In the genomic region with DNA sequence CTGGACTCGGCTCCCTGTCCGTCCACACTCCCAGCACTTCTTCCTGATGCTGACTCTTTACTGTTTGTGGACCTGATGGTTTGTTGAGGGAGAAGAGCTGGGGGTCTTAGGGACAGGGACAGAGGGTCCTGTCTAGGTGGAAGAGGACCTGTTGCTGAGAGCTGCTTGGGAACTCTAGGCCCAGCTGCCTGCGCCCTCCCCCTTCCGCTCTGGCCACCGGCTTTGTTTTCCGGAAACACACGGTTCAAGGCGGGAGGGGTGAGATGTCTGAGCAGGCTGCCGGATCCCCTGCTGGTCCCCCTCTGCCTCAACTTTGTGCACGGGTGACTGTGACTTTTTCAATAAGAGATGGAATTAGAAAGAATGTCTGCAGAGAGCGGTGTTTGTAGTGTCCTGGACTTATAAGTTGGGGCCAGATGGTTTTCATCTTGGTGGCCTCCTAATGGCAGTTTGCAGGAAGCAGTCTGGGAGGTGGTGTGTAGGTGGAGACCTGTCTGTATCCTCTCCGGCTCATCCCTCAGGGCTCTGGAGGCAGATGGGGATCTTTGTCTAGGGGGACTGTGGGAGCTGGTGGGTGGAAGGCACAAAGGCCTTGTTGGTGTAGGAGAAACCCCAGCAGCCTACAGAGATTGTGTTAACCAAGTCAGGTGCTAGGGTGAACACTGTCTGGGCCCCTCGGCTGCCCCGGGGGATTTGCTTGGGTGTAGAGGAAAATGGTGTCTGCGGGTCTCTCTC, we compare ENCODE assay signal across 8 mouse cellular contexts. TPM values are rescaled to one million over a fixed set of nuclear protein-coding genes. Genes with fewer than 3 reads are reported as not detected.
DNase-seq lines count a peak whose midpoint lies in the region; ATAC-seq and TF ChIP-seq lines count a peak whose summit lies in the region.

No protein-coding gene starts in this region.

- H3K4me1 ChIP-seq in heart, embryonic 13.5 days = peaks cover 61% of the 10 kb centered on the region
- peaks cover 39% of the 10 kb centered on the region for H3K4me1 ChIP-seq in kidney, embryonic 14.5 days (ENCODE audit: control insufficient read depth, insufficient read depth, low read length)
- peaks cover 30% of the 10 kb centered on the region for H3K4me1 ChIP-seq in lung, embryonic 16.5 days (replicated peaks; ENCODE audit: control insufficient read depth, insufficient read depth, low read length)

- peak overlapping the region; percentile 89 for H3K27ac ChIP-seq in heart, embryonic 13.5 days (replicated peaks)
- H3K27ac ChIP-seq in kidney, embryonic 14.5 days (ENCODE audit: low read depth, low read length) = peak overlapping the region; percentile 81
- H3K27ac ChIP-seq in lung, embryonic 16.5 days (ENCODE audit: low read length) = peak overlapping the region; percentile 90

- H3K27me3 ChIP-seq in C2C12 (ENCODE audit: control insufficient read depth, insufficient read depth, insufficient read length) = no peaks in the 10 kb centered on the region
- no peaks in the 10 kb centered on the region for H3K27me3 ChIP-seq in heart, embryonic 13.5 days (replicated peaks)
- no peaks in the 10 kb centered on the region for H3K27me3 ChIP-seq in kidney, embryonic 14.5 days (ENCODE audit: control insufficient read depth, insufficient read depth, low read length)
- no peaks in the 10 kb centered on the region for H3K27me3 ChIP-seq in lung, embryonic 16.5 days (ENCODE audit: control insufficient read depth, insufficient read depth, low read depth, low read length)

- H3K4me2 ChIP-seq in heart, embryonic 13.5 days = peak overlapping the region; percentile 99
- H3K4me2 ChIP-seq in kidney, embryonic 14.5 days (replicated peaks; ENCODE audit: low read depth, low read length) = peak overlapping the region; percentile 73
- peak overlapping the region; percentile 97 for H3K4me2 ChIP-seq in lung, embryonic 16.5 days (ENCODE audit: low read depth, low read length)

- DNase-seq in R1 (ENCODE audit: low read depth, low spot score) = peak; percentile 68
- peak; percentile 66 for DNase-seq in embryo, embryonic 9.5 days (ENCODE audit: extremely low spot score)
- DNase-seq in right cerebral cortex, postnatal 4 days = no peak

- H3K9me3 ChIP-seq in heart, embryonic 13.5 days = no peaks in the 10 kb centered on the region
- H3K9me3 ChIP-seq in kidney, embryonic 14.5 days (ENCODE audit: control insufficient read depth, low read length) = no peaks in the 10 kb centered on the region
- no peaks in the 10 kb centered on the region for H3K9me3 ChIP-seq in lung, embryonic 16.5 days (ENCODE audit: control insufficient read depth, low read length)

- H3K79me2 ChIP-seq in C2C12 (ENCODE audit: control insufficient read depth, insufficient read depth) = peaks cover 61% of the 10 kb centered on the region

- ATAC-seq in heart, embryonic 13.5 days (ENCODE audit: extremely low read depth, insufficient number of reproducible peaks, low FRiP score, low TSS enrichment) = no peak
- ATAC-seq in kidney, embryonic 14.5 days (ENCODE audit: low FRiP score, low TSS enrichment) = no peak
- no peak for ATAC-seq in lung, embryonic 16.5 days (ENCODE audit: low read depth)
- ATAC-seq in neutrophil, adult 5-6 weeks (ENCODE audit: extremely low read depth, insufficient number of reproducible peaks, low FRiP score, poor library complexity, severe bottlenecking) = 0 out of 2 replicates have a peak, but pooled peaks have one; percentile 4

- H3ac ChIP-seq in C2C12 (ENCODE audit: control insufficient read depth, insufficient read length, low read depth) = peak overlapping the region; percentile 90

- 11% methylated on average over 15 of the region's 15 CpGs for WGBS in heart, embryonic 13.5 days
- WGBS in kidney, embryonic 14.5 days = 6% methylated on average over 15 of the region's 15 CpGs
- 7% methylated on average over 15 of the region's 15 CpGs for WGBS in lung, embryonic 16.5 days

- H3K36me3 ChIP-seq in C2C12 (ENCODE audit: control insufficient read depth, insufficient read depth) = peaks cover 7% of the 10 kb centered on the region
- H3K36me3 ChIP-seq in heart, embryonic 13.5 days = peaks cover 5% of the 10 kb centered on the region
- peaks cover 7% of the 10 kb centered on the region; the same call in 1 of the 2 replicates for H3K36me3 ChIP-seq in kidney, embryonic 14.5 days (ENCODE audit: control insufficient read depth, insufficient read depth, low read length)
- no peaks in the 10 kb centered on the region; the same call in 1 of the 2 replicates for H3K36me3 ChIP-seq in lung, embryonic 16.5 days (ENCODE audit: control insufficient read depth, insufficient read depth, low read length)

- no peak for TF ChIP-seq CTCF in C2C12 (IDR thresholded peaks at IDR 0.05; ENCODE audit: control insufficient read depth, insufficient read depth, insufficient read length)

- H3K79me3 ChIP-seq in C2C12 (ENCODE audit: low read depth) = peaks cover 55% of the 10 kb centered on the region

- peak overlapping the region; percentile 100 for H3K4me3 ChIP-seq in C2C12 (ENCODE audit: insufficient read depth, poor library complexity, severe bottlenecking)
- peak overlapping the region; percentile 93 for H3K4me3 ChIP-seq in heart, embryonic 13.5 days
- peak overlapping the region; percentile 74 for H3K4me3 ChIP-seq in kidney, embryonic 14.5 days (ENCODE audit: low read length)
- peak overlapping the region; percentile 88 for H3K4me3 ChIP-seq in lung, embryonic 16.5 days (ENCODE audit: low read length)

- peak overlapping the region; percentile 96 for H3K9ac ChIP-seq in heart, embryonic 13.5 days
- H3K9ac ChIP-seq in kidney, embryonic 14.5 days (ENCODE audit: low read depth, low read length) = peak overlapping the region; percentile 95
- H3K9ac ChIP-seq in lung, embryonic 16.5 days (ENCODE audit: low read length) = peak overlapping the region; percentile 94

TF ChIP-seq in C2C12, 6 proteins besides CTCF, POLR2A, EP300 and RAD21:
- no peak for TF ChIP-seq MYOG (IDR thresholded peaks at IDR 0.05; ENCODE audit: control insufficient read depth, extremely low read depth, insufficient read length)
- no peak for TF ChIP-seq FOSL1 (IDR thresholded peaks at IDR 0.05; ENCODE audit: insufficient read depth, low read length, poor library complexity, severe bottlenecking)
- no peak for TF ChIP-seq MYOD1 (IDR thresholded peaks at IDR 0.05; ENCODE audit: control insufficient read depth, insufficient read length, low read depth)
- no peak for TF ChIP-seq CEBPB (IDR thresholded peaks at IDR 0.05; ENCODE audit: low read depth)
- no peak for TF ChIP-seq USF1 (IDR thresholded peaks at IDR 0.05; ENCODE audit: low read depth)
- no peak for TF ChIP-seq MAX (IDR thresholded peaks at IDR 0.05)

RNA-seq across cellular contexts. Expression of a gene that starts 1.0 kb away (rescaled TPM):
- 165 TPM for polyA plus RNA-seq in C2C12 (2012; fragmentation: generic; extraction: Trizol)
- 87.5 and 89.0 TPM in 2 replicates for polyA plus RNA-seq in heart, embryonic 13.5 days (2015; fragmentation: Nextera tagmentation; extraction: Ambion mirVana)
- polyA plus RNA-seq in kidney, embryonic 14.5 days (2014; fragmentation: Nextera tagmentation; extraction: Ambion mirVana) = 127 and 134 TPM in 2 replicates
- polyA plus RNA-seq in lung, embryonic 16.5 days (2015; fragmentation: Nextera tagmentation; extraction: Ambion mirVana) = 20.6 and 38.4 TPM in 2 replicates
- 216 and 221 TPM in 2 replicates for total RNA-seq in neutrophil, adult 5-6 weeks (2017)

RNA-seq across cellular contexts. Expression of a gene that starts 17.8 kb away (rescaled TPM):
- 1.0 TPM for polyA plus RNA-seq in C2C12 (2012; fragmentation: generic; extraction: Trizol)
- 1.5 and 1.7 TPM in 2 replicates for polyA plus RNA-seq in heart, embryonic 13.5 days (2015; fragmentation: Nextera tagmentation; extraction: Ambion mirVana)
- 1.9 and 2.5 TPM in 2 replicates for polyA plus RNA-seq in kidney, embryonic 14.5 days (2014; fragmentation: Nextera tagmentation; extraction: Ambion mirVana)
- polyA plus RNA-seq in lung, embryonic 16.5 days (2015; fragmentation: Nextera tagmentation; extraction: Ambion mirVana) = 3.7 and 4.4 TPM in 2 replicates
- total RNA-seq in neutrophil, adult 5-6 weeks (2017) = 0.74 and 1.3 TPM in 2 replicates

RNA-seq across cellular contexts. Expression of a gene that starts 20.9 kb away (rescaled TPM):
- polyA plus RNA-seq in C2C12 (2012; fragmentation: generic; extraction: Trizol) = 11.1 TPM
- 4.4 and 5.6 TPM in 2 replicates for polyA plus RNA-seq in heart, embryonic 13.5 days (2015; fragmentation: Nextera tagmentation; extraction: Ambion mirVana)
- polyA plus RNA-seq in kidney, embryonic 14.5 days (2014; fragmentation: Nextera tagmentation; extraction: Ambion mirVana) = 8.0 and 8.8 TPM in 2 replicates
- 7.1 and 8.3 TPM in 2 replicates for polyA plus RNA-seq in lung, embryonic 16.5 days (2015; fragmentation: Nextera tagmentation; extraction: Ambion mirVana)
- total RNA-seq in neutrophil, adult 5-6 weeks (2017) = not detected in 2 replicates

RNA-seq across cellular contexts. Expression of a gene that starts 21.0 kb away (rescaled TPM):
- polyA plus RNA-seq in C2C12 (2012; fragmentation: generic; extraction: Trizol) = 119 TPM
- polyA plus RNA-seq in heart, embryonic 13.5 days (2015; fragmentation: Nextera tagmentation; extraction: Ambion mirVana) = 65.9 and 70.4 TPM in 2 replicates
- 88.5 and 103 TPM in 2 replicates for polyA plus RNA-seq in kidney, embryonic 14.5 days (2014; fragmentation: Nextera tagmentation; extraction: Ambion mirVana)
- polyA plus RNA-seq in lung, embryonic 16.5 days (2015; fragmentation: Nextera tagmentation; extraction: Ambion mirVana) = 78.8 and 81.8 TPM in 2 replicates
- total RNA-seq in neutrophil, adult 5-6 weeks (2017) = 11.2 and 13.3 TPM in 2 replicates

RNA-seq across cellular contexts. Expression of a gene that starts 33.2 kb away (rescaled TPM):
- polyA plus RNA-seq in C2C12 (2012; fragmentation: generic; extraction: Trizol) = 53.8 TPM
- polyA plus RNA-seq in heart, embryonic 13.5 days (2015; fragmentation: Nextera tagmentation; extraction: Ambion mirVana) = 50.9 and 53.7 TPM in 2 replicates
- 63.4 and 80.2 TPM in 2 replicates for polyA plus RNA-seq in kidney, embryonic 14.5 days (2014; fragmentation: Nextera tagmentation; extraction: Ambion mirVana)
- polyA plus RNA-seq in lung, embryonic 16.5 days (2015; fragmentation: Nextera tagmentation; extraction: Ambion mirVana) = 15.3 and 33.2 TPM in 2 replicates
- 21.4 and 22.8 TPM in 2 replicates for total RNA-seq in neutrophil, adult 5-6 weeks (2017)
